Mouse (Mus musculus) C2C12 (cell line): ENCODE results near the gene Grb7. TPM values are rescaled to one million over a fixed set of nuclear protein-coding genes. Genes with fewer than 3 reads are reported as not detected.

Source experiments
- H3K27me3 ChIP-seq: one replicate; pipeline ENCODE4 v1.6.1; 2011; ENCODE audit not compliant: control insufficient read depth, insufficient read depth, insufficient read length
- H3K36me3 ChIP-seq: one replicate; pipeline ENCODE4 v1.6.1; 2011; ENCODE audit not compliant: control insufficient read depth, insufficient read depth
- H3K4me3 ChIP-seq: one replicate; pipeline ENCODE4 v1.5.1; 2011; ENCODE audit warnings: mild to moderate bottlenecking, control low read depth; ENCODE audit not compliant: poor library complexity, insufficient read depth, severe bottlenecking
- H3K79me2 ChIP-seq: one replicate; pipeline ENCODE4 v1.6.1; 2011; ENCODE audit not compliant: control insufficient read depth, insufficient read depth
- H3K79me3 ChIP-seq: one replicate; pipeline ENCODE4 v1.6.1; 2011; ENCODE audit warnings: low read depth, control low read depth
- H3ac ChIP-seq: one replicate; pipeline ENCODE3; 2011; ENCODE audit warnings: low read depth; ENCODE audit not compliant: control insufficient read depth, insufficient read length
- CEBPB ChIP-seq: IDR thresholded peaks from one replicate; pipeline ENCODE4 v1.6.1; 2011; ENCODE audit warnings: low read depth, mild to moderate bottlenecking, control low read depth, moderate library complexity
- CTCF ChIP-seq: IDR thresholded peaks from one replicate; pipeline ENCODE4 v1.5.1; 2011; ENCODE audit not compliant: control insufficient read depth, insufficient read depth, insufficient read length
- FOSL1 ChIP-seq: IDR thresholded peaks from one replicate; pipeline ENCODE4 v1.8.0; 2011; ENCODE audit warnings: mild to moderate bottlenecking, low read length; ENCODE audit not compliant: poor library complexity, insufficient read depth, severe bottlenecking
- MAX ChIP-seq: IDR thresholded peaks from one replicate; pipeline ENCODE4 v1.6.1; 2011; ENCODE audit warnings: mild to moderate bottlenecking, control low read depth
- MYOD1 ChIP-seq: IDR thresholded peaks from one replicate; pipeline ENCODE4 v1.6.1; 2011; ENCODE audit warnings: low read depth; ENCODE audit not compliant: control insufficient read depth, insufficient read length
- MYOG ChIP-seq: IDR thresholded peaks from one replicate; pipeline ENCODE4 v1.6.1; 2011; ENCODE audit not compliant: control insufficient read depth, insufficient read length; ENCODE audit errors: extremely low read depth
- USF1 ChIP-seq: IDR thresholded peaks from one replicate; pipeline ENCODE4 v1.6.1; 2011; ENCODE audit warnings: low read depth, mild to moderate bottlenecking, control low read depth, moderate library complexity
- polyA plus RNA-seq: library from polyadenylated mRNA; unstranded; fragments of >200 nt; fragmentation: generic; extraction: Trizol; gene quantifications from one replicate; pipeline ENCODE4 v1.2.1, GENCODE M21; 2012; ENCODE audit warnings: missing spikeins

Gene Grb7
- polyA plus RNA-seq, 1 experiment = not detected

DNA sequence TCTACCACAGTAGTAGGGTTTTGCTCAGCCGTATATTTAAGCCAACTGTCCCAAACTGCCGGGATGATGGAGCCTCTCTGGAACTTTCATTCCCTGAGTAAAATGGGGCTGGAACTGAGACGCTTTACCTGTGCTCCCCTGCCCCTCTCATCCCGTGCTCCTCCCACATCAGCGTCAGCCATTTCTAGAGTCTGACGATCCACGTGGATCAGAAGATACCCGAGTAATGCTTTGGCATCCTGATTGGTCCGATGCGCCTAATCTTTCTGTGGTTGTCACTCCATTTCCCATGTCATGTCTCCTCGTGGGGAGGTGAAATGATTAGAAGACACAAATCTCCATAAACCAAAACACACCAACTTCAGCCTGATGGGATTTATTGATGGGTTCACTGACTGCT is 28.8 kb downstream of the Grb7 start:
- TF ChIP-seq MAX (no peak), CEBPB (no peak), MYOD1 (no peak), USF1 (no peak), CTCF (no peak), FOSL1 (no peak), MYOG (no peak)
- Histone ChIP-seq H3K27me3 (peaks cover 50% of the 10 kb centered on the region), H3K36me3 (no peaks in the 10 kb centered on the region), H3K79me2 (no peaks in the 10 kb centered on the region), H3K4me3 (no peak overlapping the region), H3ac (no peak overlapping the region), H3K79me3 (no peaks in the 10 kb centered on the region)

DNA sequence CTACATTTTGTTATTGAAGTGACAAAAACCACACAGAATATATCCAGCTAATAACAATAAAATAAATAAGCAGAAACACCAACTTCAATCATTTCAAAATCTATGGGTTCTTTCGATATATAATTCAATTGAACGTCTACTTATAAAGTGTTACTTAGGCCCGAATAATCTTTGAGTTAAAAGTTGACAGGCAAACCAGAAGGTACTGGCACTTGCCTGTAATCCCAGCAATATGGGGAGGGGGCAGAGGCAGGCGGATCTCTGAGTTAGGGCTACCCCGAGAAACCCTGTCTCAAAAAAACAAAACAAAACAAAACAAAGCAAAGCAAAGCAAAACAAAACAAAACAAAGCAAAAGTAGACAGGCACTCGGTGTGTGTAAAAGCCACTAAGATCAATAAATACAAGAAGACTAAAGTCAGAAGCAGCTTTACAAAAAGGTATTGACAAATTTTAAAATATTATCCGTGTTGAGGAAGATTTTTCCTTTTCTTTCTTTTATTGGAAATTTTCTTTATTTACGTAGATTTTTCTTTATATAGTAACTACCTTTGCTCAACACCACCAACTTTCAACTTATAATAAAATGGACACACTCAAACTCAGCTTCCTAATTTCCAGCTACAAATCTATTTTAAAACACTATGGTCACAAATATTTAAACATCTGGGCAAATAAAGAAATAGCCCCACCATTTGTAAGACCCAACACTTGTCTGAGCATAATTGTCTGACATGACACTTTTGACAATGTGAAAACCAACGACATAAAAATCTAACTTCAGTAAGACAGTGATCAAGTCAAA is 29.6 kb downstream of the Grb7 start:
- H3K36me3 ChIP-seq = no peaks in the 10 kb centered on the region
- no peak overlapping the region for H3K4me3 ChIP-seq
- H3K79me3 ChIP-seq = no peaks in the 10 kb centered on the region
- H3K27me3 ChIP-seq = peaks cover 50% of the 10 kb centered on the region
- H3ac ChIP-seq = no peak overlapping the region
- no peaks in the 10 kb centered on the region for H3K79me2 ChIP-seq
- TF ChIP-seq MAX (no peak), MYOD1 (no peak), FOSL1 (no peak), MYOG (no peak), CTCF (no peak), USF1 (no peak), CEBPB (no peak)

DNA sequence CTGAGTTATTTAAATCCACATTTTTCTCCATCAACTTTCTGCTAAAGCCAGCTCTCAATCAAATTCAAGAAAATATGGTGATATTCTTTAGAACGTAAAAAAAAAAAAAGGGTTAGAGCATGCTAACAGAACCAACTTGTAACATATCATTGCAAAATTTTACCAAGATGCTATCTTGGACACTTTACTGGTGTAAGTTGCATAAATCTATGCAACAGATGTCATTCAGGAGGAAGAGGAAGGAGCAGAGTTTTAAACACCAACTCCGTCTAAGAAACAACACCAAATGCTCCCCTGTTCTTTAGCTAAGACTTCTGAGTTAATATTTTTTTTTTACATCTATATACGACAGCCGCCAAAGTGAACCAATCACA is 30.2 kb downstream of the Grb7 start:
- no peaks in the 10 kb centered on the region for H3K36me3 ChIP-seq
- no peak for TF ChIP-seq MYOG
- TF ChIP-seq MAX = no peak
- no peak for TF ChIP-seq FOSL1
- H3K79me3 ChIP-seq = no peaks in the 10 kb centered on the region
- H3K79me2 ChIP-seq = no peaks in the 10 kb centered on the region
- H3ac ChIP-seq = no peak overlapping the region
- H3K27me3 ChIP-seq = peaks cover 50% of the 10 kb centered on the region
- H3K4me3 ChIP-seq = no peak overlapping the region

DNA sequence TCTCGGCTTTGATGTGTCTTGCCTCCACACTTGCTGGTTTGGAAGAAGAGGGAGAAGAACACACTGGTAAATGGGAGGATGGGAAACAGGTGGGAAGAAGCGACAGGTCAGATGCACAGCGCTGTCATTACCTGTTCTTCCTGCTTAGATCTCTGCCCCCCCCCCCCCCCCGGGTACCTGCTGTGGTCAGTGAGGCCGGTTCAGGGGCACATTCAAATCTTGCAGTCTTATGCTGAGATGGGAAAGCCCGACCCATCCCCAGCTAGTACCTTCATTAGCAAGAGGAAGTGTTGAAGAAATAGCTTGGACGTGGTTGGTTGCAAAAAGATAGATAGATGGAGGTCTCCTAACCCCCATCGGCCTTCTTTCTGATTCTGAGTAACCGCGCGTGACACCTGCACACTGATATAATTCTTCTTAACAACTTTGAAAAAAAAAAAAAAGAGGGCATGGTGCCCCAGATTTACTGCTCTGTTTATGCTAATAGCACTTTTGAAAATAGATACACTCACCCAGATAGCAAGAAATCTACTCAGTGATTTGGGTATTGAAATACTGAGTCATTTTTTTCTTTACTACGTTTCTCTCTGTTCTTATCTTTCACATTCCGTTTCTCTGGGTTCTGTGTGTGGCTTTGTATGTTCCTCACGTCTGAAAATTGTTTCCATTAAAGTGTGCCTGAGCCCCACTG is 31.0 kb downstream of the Grb7 start:
- peaks cover 55% of the 10 kb centered on the region for H3K27me3 ChIP-seq
- H3K4me3 ChIP-seq = no peak overlapping the region
- no peak for TF ChIP-seq FOSL1
- TF ChIP-seq MYOG = no peak
- no peak for TF ChIP-seq MYOD1
- TF ChIP-seq CEBPB = no peak
- TF ChIP-seq USF1 = no peak
- no peak for TF ChIP-seq MAX
- TF ChIP-seq CTCF = no peak

GRCm38 (mm10) chr11:98479026-98479939 is 33.1 kb downstream of the Grb7 start:
- no peaks in the 10 kb centered on the region for H3K36me3 ChIP-seq
- H3K79me3 ChIP-seq = no peaks in the 10 kb centered on the region
- peaks cover 60% of the 10 kb centered on the region for H3K27me3 ChIP-seq
- TF ChIP-seq MYOG (no peak), USF1 (peak; percentile 35)
- no peak overlapping the region for H3K4me3 ChIP-seq
- H3K79me2 ChIP-seq = no peaks in the 10 kb centered on the region
- H3ac ChIP-seq = no peak overlapping the region

More for the DNA sequence above, 31.0 kb downstream of the Grb7 start:
- Histone ChIP-seq H3ac (no peak overlapping the region), H3K36me3 (no peaks in the 10 kb centered on the region), H3K79me2 (no peaks in the 10 kb centered on the region), H3K79me3 (no peaks in the 10 kb centered on the region)
